Mouse (Mus musculus): ENCODE results near the gene Polr3c.

GRCm38 (mm10) chr3:96777120-96777519 is 49.7 kb upstream of the Polr3c start:
- TF ChIP-seq CTCF (IDR thresholded peaks at IDR 0.05; ENCODE audit: extremely low read depth, insufficient read length, insufficient replicate concordance, low read depth, low read length) (no peak), POLR2A (IDR thresholded peaks at IDR 0.05; ENCODE audit: low read depth, low read length) (no peak)

All from small intestine, adult 2 months (tissue).